Comparison of ENCODE assay signal across 21 mouse cellular contexts in the genomic region with DNA sequence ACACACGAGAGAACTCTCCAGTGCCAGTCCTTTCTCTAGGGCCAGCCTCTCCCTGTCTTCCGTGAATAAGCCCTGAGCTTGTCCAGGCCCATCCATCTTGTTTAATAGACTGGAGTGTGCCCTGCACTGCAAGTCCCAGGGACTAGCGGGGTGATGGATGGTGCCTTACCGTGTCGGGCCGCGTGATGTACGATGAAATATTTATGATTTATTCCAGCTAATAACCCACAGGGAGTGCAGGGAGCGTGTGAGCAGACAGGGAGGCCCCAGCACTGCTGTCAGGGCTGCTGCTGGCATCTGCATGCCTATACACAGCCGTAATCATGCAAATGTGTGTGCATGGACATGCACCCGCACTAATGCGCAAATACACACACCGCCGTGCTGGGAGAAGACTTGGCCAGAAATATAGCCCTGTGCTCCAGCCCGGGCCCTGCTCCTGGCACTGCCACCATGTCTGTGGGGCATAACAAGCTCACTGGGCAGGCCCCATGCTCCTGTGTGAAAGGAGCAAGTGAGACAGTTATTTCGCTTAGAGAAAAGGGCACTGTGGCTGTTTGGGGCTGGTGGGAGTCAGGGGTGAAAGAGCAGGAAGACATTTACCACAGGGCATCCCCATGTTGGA. TPM values are rescaled to one million over a fixed set of nuclear protein-coding genes. Genes with fewer than 3 reads are reported as not detected.
DNase-seq lines count a peak whose midpoint lies in the region; ATAC-seq lines count a peak whose summit lies in the region.
"Had no signal": no experiment of that assay in that cellular context is flagged by ENCODE, and none has a peak within 500 bp of the region (broad histone marks: within the 10 kb centered on the region; RNA-seq: fewer than 3 reads in every experiment).

No protein-coding gene starts in this region.

- H3K4me3 ChIP-seq in midbrain, embryonic 12.5 days = no peak overlapping the region
- no peak overlapping the region for H3K4me3 ChIP-seq in midbrain, embryonic 11.5 days (ENCODE audit: low read depth, low read length)
- H3K4me3 ChIP-seq in forebrain, embryonic 16.5 days (replicated peaks; ENCODE audit: low read length) = no peak overlapping the region
- H3K4me3 ChIP-seq in hindbrain, embryonic 16.5 days (ENCODE audit: low read length) = no peak overlapping the region
- H3K4me3 ChIP-seq in neural tube, embryonic 13.5 days = no peak overlapping the region
- H3K4me3 ChIP-seq: erythroblast, embryonic 14.5 days; heart, embryonic 13.5 days; left cerebral cortex, adult 2 months; limb, embryonic 10.5 days; lung, embryonic 15.5 days had no signal

- H3K4me2 ChIP-seq in midbrain, embryonic 12.5 days (replicated peaks) = no peak overlapping the region
- no peak overlapping the region for H3K4me2 ChIP-seq in midbrain, embryonic 11.5 days
- H3K4me2 ChIP-seq in forebrain, embryonic 16.5 days (ENCODE audit: low read length) = no peak overlapping the region
- H3K4me2 ChIP-seq in hindbrain, embryonic 16.5 days (ENCODE audit: low read length) = no peak overlapping the region
- peak overlapping the region; percentile 9; the same call in 1 of the 2 replicates for H3K4me2 ChIP-seq in neural tube, embryonic 13.5 days
- H3K4me2 ChIP-seq: heart, embryonic 13.5 days; liver, embryonic 11.5 days; lung, embryonic 15.5 days had no signal

- 86% methylated on average over 16 of the region's 16 CpGs for WGBS in midbrain, embryonic 12.5 days
- 92% methylated on average over 16 of the region's 16 CpGs for WGBS in midbrain, embryonic 11.5 days
- whole genome bisulfite sequencing in forebrain, embryonic 16.5 days = 83% methylated on average over 16 of the region's 16 CpGs
- 52% methylated on average over 16 of the region's 16 CpGs for WGBS in hindbrain, embryonic 16.5 days
- WGBS in neural tube, embryonic 13.5 days = 37% methylated on average over 16 of the region's 16 CpGs

- intact Hi-C loops in heart, postnatal 25 days (cut with DNase I) = loop anchor here (5.0 kb wide), 3 partner anchors 80 to 195 kb away; no protein-coding TSS in a partner anchor
- intact Hi-C loops in heart, postnatal 36 days (cut with DNase I) = no loop called here

- peak overlapping the region; percentile 42 for H3K27ac ChIP-seq in midbrain, embryonic 12.5 days (replicated peaks)
- H3K27ac ChIP-seq in midbrain, embryonic 11.5 days (ENCODE audit: low read depth, low read length) = no peak overlapping the region
- no peak overlapping the region; the same call in 1 of the 2 replicates for H3K27ac ChIP-seq in forebrain, embryonic 16.5 days (ENCODE audit: low read length)
- H3K27ac ChIP-seq in hindbrain, embryonic 16.5 days (ENCODE audit: low read depth, low read length) = peak overlapping the region; percentile 46
- H3K27ac ChIP-seq in neural tube, embryonic 13.5 days (replicated peaks) = peak overlapping the region; percentile 88
- H3K27ac ChIP-seq: heart, embryonic 13.5 days; left cerebral cortex, adult 2 months; limb, embryonic 10.5 days; lung, embryonic 15.5 days had no signal

- 0 out of 2 replicates have a peak, but pooled peaks have one; percentile 27 for ATAC-seq in midbrain, embryonic 12.5 days (ENCODE audit: low FRiP score, low read depth)
- ATAC-seq in midbrain, embryonic 11.5 days (ENCODE audit: low FRiP score) = no peak
- ATAC-seq in forebrain, embryonic 16.5 days = peak; percentile 26; the same call in 1 of the 2 replicates
- peak; percentile 71 for ATAC-seq in hindbrain, embryonic 16.5 days
- ATAC-seq in neural tube, embryonic 13.5 days (ENCODE audit: low read depth) = peak; percentile 76

- peaks cover 4% of the 10 kb centered on the region; the same call in 1 of the 2 replicates for H3K36me3 ChIP-seq in midbrain, embryonic 12.5 days
- H3K36me3 ChIP-seq in midbrain, embryonic 11.5 days (ENCODE audit: control insufficient read depth, insufficient read depth, low read length) = no peaks in the 10 kb centered on the region; the same call in 1 of the 2 replicates
- H3K36me3 ChIP-seq in forebrain, embryonic 16.5 days (ENCODE audit: control insufficient read depth, insufficient read depth) = no peaks in the 10 kb centered on the region
- no peaks in the 10 kb centered on the region for H3K36me3 ChIP-seq in hindbrain, embryonic 16.5 days (ENCODE audit: control insufficient read depth, insufficient read depth, low read length)
- peaks cover 4% of the 10 kb centered on the region for H3K36me3 ChIP-seq in neural tube, embryonic 13.5 days
- H3K36me3 ChIP-seq: lung, embryonic 15.5 days had no signal

- H3K4me1 ChIP-seq in midbrain, embryonic 12.5 days = peaks cover 33% of the 10 kb centered on the region
- H3K4me1 ChIP-seq in midbrain, embryonic 11.5 days (ENCODE audit: control insufficient read depth, insufficient read depth, low read length) = peaks cover 2% of the 10 kb centered on the region; the same call in 1 of the 2 replicates
- H3K4me1 ChIP-seq in forebrain, embryonic 16.5 days (replicated peaks; ENCODE audit: control insufficient read depth, insufficient read depth, low read length) = peaks cover 17% of the 10 kb centered on the region
- peaks cover 38% of the 10 kb centered on the region for H3K4me1 ChIP-seq in hindbrain, embryonic 16.5 days (ENCODE audit: control insufficient read depth, insufficient read depth, low read depth, low read length)
- H3K4me1 ChIP-seq in neural tube, embryonic 13.5 days (replicated peaks) = peaks cover 76% of the 10 kb centered on the region
- H3K4me1 ChIP-seq: lung, embryonic 15.5 days had no signal

- no peak for DNase-seq in midbrain, embryonic 11.5 days (ENCODE audit: low spot score, missing footprints)
- DNase-seq in heart, postnatal 25 days (ENCODE audit: low spot score) = no peak
- DNase-seq in kidney, postnatal 14 days = no peak
- DNase-seq in heart, postnatal 36 days = no peak
- DNase-seq: adrenal gland, postnatal 25 days; kidney, adult 11 months; kidney, postnatal 10 days; spleen, adult 18-20 months; thymus, postnatal 25 days had no signal

- no peaks in the 10 kb centered on the region for H3K27me3 ChIP-seq in midbrain, embryonic 12.5 days
- H3K27me3 ChIP-seq in midbrain, embryonic 11.5 days (ENCODE audit: control insufficient read depth, insufficient read depth, low read length) = no peaks in the 10 kb centered on the region
- H3K27me3 ChIP-seq in forebrain, embryonic 16.5 days (replicated peaks; ENCODE audit: control insufficient read depth, insufficient read depth, low read length) = no peaks in the 10 kb centered on the region
- no peaks in the 10 kb centered on the region for H3K27me3 ChIP-seq in hindbrain, embryonic 16.5 days (replicated peaks; ENCODE audit: control insufficient read depth, insufficient read depth, low read length)
- no peaks in the 10 kb centered on the region for H3K27me3 ChIP-seq in neural tube, embryonic 13.5 days
- H3K27me3 ChIP-seq: lung, embryonic 15.5 days had no signal

- H3K9me3 ChIP-seq in midbrain, embryonic 12.5 days = no peaks in the 10 kb centered on the region
- no peaks in the 10 kb centered on the region for H3K9me3 ChIP-seq in midbrain, embryonic 11.5 days (ENCODE audit: control insufficient read depth, low read length)
- no peaks in the 10 kb centered on the region for H3K9me3 ChIP-seq in forebrain, embryonic 16.5 days (ENCODE audit: control insufficient read depth, low read length)
- H3K9me3 ChIP-seq in hindbrain, embryonic 16.5 days (ENCODE audit: control insufficient read depth, low read length) = no peaks in the 10 kb centered on the region
- H3K9me3 ChIP-seq in neural tube, embryonic 13.5 days = no peaks in the 10 kb centered on the region
- H3K9me3 ChIP-seq: heart, embryonic 13.5 days; limb, embryonic 10.5 days; lung, embryonic 15.5 days had no signal

- H3K9ac ChIP-seq in midbrain, embryonic 12.5 days (replicated peaks) = no peak overlapping the region
- H3K9ac ChIP-seq in midbrain, embryonic 11.5 days (ENCODE audit: low read length) = no peak overlapping the region
- H3K9ac ChIP-seq in forebrain, embryonic 16.5 days (replicated peaks; ENCODE audit: low read depth, low read length) = no peak overlapping the region
- H3K9ac ChIP-seq in hindbrain, embryonic 16.5 days (ENCODE audit: low read depth, low read length) = peak overlapping the region; percentile 41
- H3K9ac ChIP-seq in neural tube, embryonic 13.5 days = peak overlapping the region; percentile 43
- H3K9ac ChIP-seq: heart, embryonic 13.5 days; lung, embryonic 15.5 days had no signal

RNA-seq across cellular contexts. Expression of gene Cdh15, which starts 35.8 kb away (rescaled TPM):
- 0.43 and 0.76 TPM in 2 replicates for polyA plus RNA-seq in midbrain, embryonic 12.5 days (2016; fragmentation: Nextera tagmentation; extraction: Ambion mirVana)
- 0.47 and 0.59 TPM in 2 replicates for polyA plus RNA-seq in midbrain, embryonic 11.5 days (2014; fragmentation: Nextera tagmentation; extraction: Ambion mirVana)
- polyA plus RNA-seq in forebrain, embryonic 16.5 days (2015; fragmentation: Nextera tagmentation; extraction: Ambion mirVana) = 1.2 and 1.6 TPM in 2 replicates
- polyA plus RNA-seq in hindbrain, embryonic 16.5 days (2015; fragmentation: Nextera tagmentation; extraction: Ambion mirVana) = 2.3 and 2.9 TPM in 2 replicates
- 2.7 and 3.5 TPM in 2 replicates for polyA plus RNA-seq in neural tube, embryonic 13.5 days (2015; fragmentation: Nextera tagmentation; extraction: Ambion mirVana)
- total RNA-seq in heart, postnatal 25 days (2021) = not detected
- not detected for total RNA-seq in heart, postnatal 36 days (2021)
- total RNA-seq: granulocyte monocyte progenitor cell, adult 5-6 weeks; hematopoietic stem cell, adult 5-6 weeks had no signal
- polyA plus RNA-seq: erythroblast, embryonic 14.5 days had no signal

RNA-seq across cellular contexts. Expression of gene Acsf3, which starts 36.7 kb away (rescaled TPM):
- polyA plus RNA-seq in midbrain, embryonic 12.5 days (2016; fragmentation: Nextera tagmentation; extraction: Ambion mirVana) = 16.9 and 17.3 TPM in 2 replicates
- polyA plus RNA-seq in midbrain, embryonic 11.5 days (2014; fragmentation: Nextera tagmentation; extraction: Ambion mirVana) = 13.9 and 14.9 TPM in 2 replicates
- polyA plus RNA-seq in forebrain, embryonic 16.5 days (2015; fragmentation: Nextera tagmentation; extraction: Ambion mirVana) = 13.6 and 15.9 TPM in 2 replicates
- 17.8 and 19.3 TPM in 2 replicates for polyA plus RNA-seq in hindbrain, embryonic 16.5 days (2015; fragmentation: Nextera tagmentation; extraction: Ambion mirVana)
- 15.6 and 17.1 TPM in 2 replicates for polyA plus RNA-seq in neural tube, embryonic 13.5 days (2015; fragmentation: Nextera tagmentation; extraction: Ambion mirVana)
- total RNA-seq in heart, postnatal 25 days (2021) = 10 to 100 TPM; 29.4 to 31.7 TPM
- 10 to 100 TPM; 28.3 to 30.6 TPM for total RNA-seq in heart, postnatal 36 days (2021)

Comparison
In these comparisons a context has a peak if more than half of its experiments do, and no peak if none do; other contexts are left out.
1. H3K27ac ChIP-seq: peak in midbrain, embryonic 12.5 days (single experiment), hindbrain, embryonic 16.5 days (single experiment) and neural tube, embryonic 13.5 days (single experiment); none in midbrain, embryonic 11.5 days (single experiment) and forebrain, embryonic 16.5 days (single experiment).
2. H3K9ac ChIP-seq: peak in hindbrain, embryonic 16.5 days (single experiment) and neural tube, embryonic 13.5 days (single experiment); none in midbrain, embryonic 12.5 days (single experiment), midbrain, embryonic 11.5 days (single experiment) and forebrain, embryonic 16.5 days (single experiment).